Mouse (Mus musculus) embryo, embryonic 11.5 days (tissue): ENCODE measurements around the gene Kitl.

Source experiments
- DNase-seq: peaks from one replicate; pipeline ENCODE4 v3.0.0-alpha.2; 2012; ENCODE audit warnings: low read depth, low spot score

The Kitl gene

DNA sequence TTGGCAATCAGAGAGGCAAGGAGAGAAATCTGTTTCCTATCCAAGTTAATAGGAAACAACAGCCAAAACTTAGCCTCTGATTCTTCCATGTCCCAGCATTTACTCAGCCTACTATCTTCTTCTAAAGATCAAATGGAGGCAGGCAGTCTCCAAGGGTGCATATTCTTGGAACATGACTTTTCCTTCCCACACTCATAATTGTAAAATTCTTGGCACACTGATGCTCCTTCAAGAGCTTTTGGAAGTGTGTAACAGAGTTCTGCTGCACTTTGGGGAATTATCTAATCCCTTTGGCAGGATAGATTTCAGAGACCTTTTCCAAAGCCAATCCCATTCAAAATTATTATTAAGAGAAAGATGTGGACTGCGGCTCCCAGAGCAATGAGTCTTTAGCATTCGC lies 100.1 kb downstream of the Kitl start:
- DNase-seq = no peak

DNA sequence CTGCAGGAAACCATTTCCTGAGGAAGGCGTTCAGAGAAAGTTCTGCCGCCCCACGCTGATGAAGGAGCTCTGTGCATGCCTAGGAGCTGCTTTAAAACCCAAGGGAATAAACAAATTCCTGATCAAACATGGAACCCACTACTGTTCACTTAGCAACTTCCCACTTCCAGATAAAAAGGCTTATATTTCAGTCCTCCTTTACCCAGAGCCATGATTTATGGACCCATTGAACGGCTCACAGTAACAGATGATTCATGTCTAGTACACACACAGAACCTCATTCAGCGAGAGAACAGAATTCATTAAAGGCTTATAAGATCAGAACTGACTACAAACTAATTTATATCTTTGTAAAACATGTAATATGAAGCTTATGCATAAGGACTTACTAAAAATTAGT lies 109.0 kb downstream of the Kitl start:
- no peak for DNase-seq

DNA sequence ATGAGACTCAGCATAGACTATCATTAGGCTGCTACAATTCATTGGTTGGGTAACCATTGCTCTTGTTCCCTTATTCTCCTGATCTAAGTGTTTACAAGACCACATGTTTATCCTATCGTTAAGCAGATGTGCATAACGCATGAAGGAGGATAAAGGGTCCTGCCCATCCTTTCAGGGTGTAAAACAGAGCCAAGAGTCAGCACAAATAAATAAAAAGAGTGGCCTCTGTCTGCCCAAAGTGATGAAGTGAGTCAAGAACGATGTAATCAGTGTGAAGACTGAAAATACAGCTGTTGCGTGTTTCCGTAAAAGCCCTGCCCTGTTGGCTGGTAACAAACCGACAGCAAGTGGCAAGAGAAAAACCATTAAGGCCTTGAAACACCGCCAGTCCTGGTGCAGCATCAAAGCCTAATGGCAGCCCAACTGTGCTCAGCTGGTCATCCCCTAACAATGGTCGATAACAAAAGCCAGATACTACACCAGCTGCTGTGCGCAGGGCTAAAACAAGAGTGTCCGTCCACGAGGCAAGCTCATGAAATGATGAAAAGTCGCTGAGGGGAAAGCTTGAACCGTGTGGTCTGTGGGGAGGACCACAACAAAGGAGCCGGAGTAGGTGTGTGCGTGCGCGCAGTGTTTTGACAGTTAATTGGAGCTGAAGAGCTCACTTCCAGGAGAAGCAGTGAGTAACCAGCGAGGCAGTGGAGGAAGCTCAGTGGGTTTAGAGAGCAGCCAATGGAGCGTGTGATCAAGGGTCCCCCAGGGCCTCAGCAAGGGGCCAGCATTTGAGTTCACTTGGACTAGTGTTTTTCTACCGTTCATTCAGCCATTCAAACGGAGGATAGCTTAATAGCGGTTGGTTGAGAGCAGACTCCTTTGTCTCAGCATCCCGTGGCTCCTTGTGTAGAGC lies 112.7 kb downstream of the Kitl start:
- no peak for DNase-seq

DNA sequence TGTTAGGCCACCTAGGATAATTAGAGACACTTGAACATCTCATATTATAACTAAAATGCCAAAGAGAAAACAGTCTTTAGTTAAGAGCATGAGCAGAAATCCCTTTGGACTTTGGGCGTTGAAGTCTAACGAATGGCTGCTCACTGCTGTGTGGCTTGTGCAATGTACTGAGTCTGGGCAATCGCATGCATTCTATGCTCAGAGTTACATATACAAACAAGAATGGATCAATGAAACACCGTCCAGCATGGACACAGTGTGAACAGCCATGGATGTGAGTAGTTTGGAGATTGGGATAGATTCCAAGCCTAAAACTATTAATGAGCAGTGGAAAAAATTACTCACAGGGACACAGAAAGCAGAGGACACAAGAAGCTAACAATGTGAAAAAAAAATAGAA lies 116.2 kb downstream of the Kitl start:
- no peak for DNase-seq

DNA sequence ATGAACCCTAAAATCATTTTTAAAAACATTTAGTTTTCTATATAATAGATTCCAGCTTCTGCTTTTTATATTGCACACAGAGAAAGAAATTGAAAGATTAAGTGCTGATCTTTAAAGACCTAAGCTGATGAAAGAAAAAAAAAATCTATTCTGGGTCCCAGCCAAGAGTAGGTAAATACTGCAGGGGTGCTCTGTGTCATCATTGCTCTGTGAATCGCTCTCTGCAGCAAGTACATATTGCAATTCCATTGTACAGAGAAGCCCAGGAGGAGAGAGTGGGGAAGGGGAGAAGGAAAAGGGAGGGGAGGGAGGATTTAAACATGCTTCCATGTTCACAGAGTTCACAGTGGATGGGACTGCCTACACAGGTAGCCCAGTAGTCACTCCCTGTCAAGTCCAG lies 116.9 kb downstream of the Kitl start:
- no peak for DNase-seq

DNA sequence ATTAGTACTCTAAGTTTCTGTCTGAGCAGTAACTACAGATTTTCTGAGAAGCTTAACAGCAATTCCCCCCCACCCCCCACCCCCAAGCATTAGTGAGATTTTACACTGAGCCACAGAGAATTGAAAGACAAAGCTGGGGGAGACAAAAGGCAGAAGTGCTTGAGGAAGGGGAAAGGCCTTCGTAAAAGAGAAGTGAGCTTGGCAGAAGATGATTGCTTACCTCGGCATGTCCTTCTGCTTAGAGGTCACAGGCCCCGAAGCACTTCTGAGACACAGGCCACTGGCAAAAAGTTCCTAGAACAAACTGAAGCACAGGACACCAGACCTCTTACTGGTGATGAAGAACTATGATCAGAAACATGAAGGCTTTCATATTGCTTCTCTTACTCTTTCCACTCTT lies 123.1 kb downstream of the Kitl start:
- no peak for DNase-seq

DNA sequence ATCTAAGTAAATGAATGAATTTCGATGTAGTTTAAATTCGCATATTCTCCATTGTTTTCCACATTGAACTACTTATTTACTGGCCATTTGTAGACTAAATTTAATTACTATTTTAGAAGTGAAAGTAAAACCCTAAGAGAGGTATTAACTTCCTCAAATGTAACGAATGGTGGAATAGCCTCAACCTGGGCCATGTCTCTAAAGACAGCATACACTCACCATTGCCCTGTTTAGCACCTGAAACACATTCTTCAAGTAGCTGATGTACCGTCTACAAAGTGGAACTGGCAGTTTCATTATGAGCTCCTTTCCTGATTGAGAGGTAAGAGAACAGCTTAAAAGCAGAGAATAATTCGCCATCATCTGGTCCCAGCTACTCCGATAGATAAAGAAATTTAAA lies 132.7 kb downstream of the Kitl start:
- no peak for DNase-seq
